Mouse (Mus musculus) lung, embryonic 14.5 days (tissue): ENCODE data around the gene Agbl4. TPM values are rescaled to one million over a fixed set of nuclear protein-coding genes. Genes with fewer than 3 reads are reported as not detected.

Experiments
- ATAC-seq: fragments of 200-750 bp; cut with Nextera tagmentation; 2 replicates; pipeline ENCODE4 v1.8.0; 2017; ENCODE audit warnings: mild to moderate bottlenecking, moderate TSS enrichment, moderate library complexity; ENCODE audit not compliant: insufficient read depth
- DNase-seq: peaks from one replicate; pipeline ENCODE4 v3.0.0-alpha.2; 2015
- H3K27ac ChIP-seq: fragments of 300-500 bp; sonication (generic); 2 replicates; pipeline ENCODE4 v1.5.1; 2014; ENCODE audit warnings: low read depth, mild to moderate bottlenecking, moderate library complexity
- H3K27me3 ChIP-seq: fragments of 300-500 bp; sonication (generic); 2 replicates; pipeline ENCODE4 v1.6.1; 2014; ENCODE audit warnings: low read length, control low read depth; ENCODE audit not compliant: insufficient read depth
- H3K36me3 ChIP-seq: fragments of 300-500 bp; sonication (generic); 2 replicates; pipeline ENCODE4 v1.6.1; 2014; ENCODE audit warnings: control low read depth; ENCODE audit not compliant: insufficient read depth
- H3K4me1 ChIP-seq: fragments of 300-500 bp; sonication (generic); 2 replicates; pipeline ENCODE4 v1.6.1; 2014; ENCODE audit warnings: antibody characterized with exemption, control low read depth; ENCODE audit not compliant: insufficient read depth
- H3K4me2 ChIP-seq: fragments of 300-500 bp; sonication (generic); 2 replicates; pipeline ENCODE4 v1.6.1; 2014; ENCODE audit warnings: mild to moderate bottlenecking
- H3K4me3 ChIP-seq: fragments of 300-500 bp; sonication (generic); 2 replicates; pipeline ENCODE4 v1.5.1; 2014; ENCODE audit warnings: low read depth, low read length
- H3K9ac ChIP-seq: fragments of 300-500 bp; sonication (generic); 2 replicates; pipeline ENCODE4 v1.6.1; 2014
- H3K9me3 ChIP-seq: fragments of 300-500 bp; sonication (generic); 2 replicates; pipeline ENCODE4 v1.6.1; 2016; ENCODE audit warnings: low read depth, low read length, control low read depth
- CTCF ChIP-seq: IDR thresholded peaks from 2 replicates; pipeline ENCODE4 v1.5.1; 2016; ENCODE audit warnings: antibody characterized with exemption, low read depth
- WGBS: fragments of 180-500 bp; shearing (Covaris S2); extraction: QIAGEN DNeasy Blood & Tissue Kit; methylation state at CpG from one replicate; pipeline ENCODE4 v1.1.7; 2014; 5-methylcytosine and 5-hydroxymethylcytosine counted together
- polyA plus RNA-seq: library from polyadenylated mRNA; unstranded; fragments of >200 nt; fragmentation: Nextera tagmentation; extraction: Ambion mirVana; gene quantifications from 2 replicates; pipeline ENCODE4 v1.2.1, GENCODE M21; 2014

Agbl4 gene
- polyA plus RNA-seq, 1 experiment from 2014 or later: 0.34 TPM

DNA sequence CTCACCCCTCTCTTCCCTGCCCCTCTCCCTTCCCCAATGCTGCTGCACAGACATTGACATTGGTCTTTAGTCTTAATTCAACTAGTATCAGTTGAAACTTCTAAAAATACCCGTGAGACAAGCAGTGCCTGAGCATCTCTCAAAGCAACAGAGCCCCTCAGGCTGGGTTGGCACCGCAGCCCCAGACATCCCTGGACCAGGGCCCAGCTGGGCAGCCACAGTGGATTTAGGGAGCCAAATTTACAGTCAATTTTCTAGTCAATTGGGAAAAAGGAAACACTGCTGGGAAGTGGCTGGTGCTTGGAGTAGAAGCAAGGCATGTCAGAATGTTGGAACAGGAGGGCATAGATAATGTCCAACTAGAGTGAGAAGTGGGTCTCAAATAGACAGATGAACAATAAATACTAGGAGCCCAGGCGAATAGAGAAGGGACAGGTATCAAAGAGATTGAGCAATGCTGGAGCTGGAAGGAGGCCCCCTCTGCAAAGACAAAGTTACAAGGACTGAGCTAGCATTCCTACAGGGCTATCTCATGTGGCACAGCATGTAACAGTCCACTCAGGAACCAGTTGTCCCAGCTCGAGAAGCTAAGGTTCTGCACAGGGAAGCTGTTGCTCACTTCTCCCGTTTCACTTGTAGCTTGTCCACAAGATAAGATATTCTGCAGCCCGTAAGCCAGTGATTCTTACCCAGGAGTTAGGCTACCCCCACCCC lies 1247.8 kb downstream of the Agbl4 start:
- Histone ChIP-seq H3K4me3 (no peak overlapping the region), H3K4me2 (no peak overlapping the region), H3K9ac (no peak overlapping the region), H3K36me3 (no peaks in the 10 kb centered on the region), H3K4me1 (no peaks in the 10 kb centered on the region), H3K27me3 (no peaks in the 10 kb centered on the region), H3K27ac (no peak overlapping the region), H3K9me3 (no peaks in the 10 kb centered on the region)
- no peak for DNase-seq
- WGBS: 56% methylated on average over 6 of the region's 6 CpGs
- ATAC-seq: no peak
- TF ChIP-seq CTCF: no peak

DNA sequence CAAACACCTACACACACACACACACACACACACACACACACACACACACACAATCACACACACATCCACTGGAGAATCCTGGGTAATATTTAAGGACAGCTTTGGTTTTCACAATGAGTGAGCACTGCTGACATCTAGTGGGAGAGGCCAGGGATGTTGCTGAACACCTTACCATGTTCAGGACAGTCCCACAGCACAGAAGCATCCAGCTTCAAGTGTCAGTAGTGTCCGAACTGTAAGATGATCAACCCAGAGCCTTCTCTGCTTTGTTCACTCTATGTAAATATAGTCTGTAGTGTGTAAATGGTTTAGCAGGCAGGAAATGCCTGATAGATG lies 1248.3 kb downstream of the Agbl4 start:
- 44% methylated on average over 1 of the region's 1 CpGs for WGBS
- no peak overlapping the region for H3K4me3 ChIP-seq
- ATAC-seq (peak; percentile 60; the same call in 1 of the 2 replicates), DNase-seq (peak; percentile 66)
- H3K4me2 ChIP-seq: no peak overlapping the region
- TF ChIP-seq CTCF: peak; percentile 65
- no peaks in the 10 kb centered on the region for H3K4me1 ChIP-seq
- H3K27me3 ChIP-seq: no peaks in the 10 kb centered on the region
- no peak overlapping the region for H3K9ac ChIP-seq
- no peaks in the 10 kb centered on the region for H3K36me3 ChIP-seq
- H3K27ac ChIP-seq: no peak overlapping the region
- no peaks in the 10 kb centered on the region for H3K9me3 ChIP-seq

DNA sequence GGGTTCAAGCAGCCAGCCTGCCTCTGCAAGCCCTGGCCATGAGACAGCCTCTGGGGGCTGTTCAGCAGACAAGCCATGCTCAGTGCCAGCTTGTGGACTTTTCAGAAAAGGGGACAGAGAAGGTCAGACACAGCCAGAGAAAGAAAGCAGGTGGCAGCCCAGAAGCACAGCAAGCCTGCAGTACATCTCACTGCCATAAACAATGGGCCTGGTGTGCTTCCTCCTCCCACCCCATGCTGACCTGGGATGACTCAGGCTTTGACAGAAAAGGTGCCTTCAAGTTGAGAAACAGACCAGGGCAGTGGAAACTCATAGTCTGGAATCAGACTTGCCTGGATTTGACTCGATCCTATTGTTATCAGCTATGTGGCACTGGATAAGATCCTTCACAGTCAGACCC lies 1256.0 kb downstream of the Agbl4 start:
- Histone ChIP-seq H3K27me3 (no peaks in the 10 kb centered on the region), H3K9me3 (no peaks in the 10 kb centered on the region), H3K4me1 (no peaks in the 10 kb centered on the region), H3K36me3 (no peaks in the 10 kb centered on the region), H3K9ac (no peak overlapping the region), H3K4me3 (no peak overlapping the region), H3K27ac (no peak overlapping the region), H3K4me2 (no peak overlapping the region)
- 52% methylated on average over 1 of the region's 1 CpGs for WGBS
- no peak for DNase-seq
- TF ChIP-seq CTCF: no peak
- ATAC-seq: no peak

DNA sequence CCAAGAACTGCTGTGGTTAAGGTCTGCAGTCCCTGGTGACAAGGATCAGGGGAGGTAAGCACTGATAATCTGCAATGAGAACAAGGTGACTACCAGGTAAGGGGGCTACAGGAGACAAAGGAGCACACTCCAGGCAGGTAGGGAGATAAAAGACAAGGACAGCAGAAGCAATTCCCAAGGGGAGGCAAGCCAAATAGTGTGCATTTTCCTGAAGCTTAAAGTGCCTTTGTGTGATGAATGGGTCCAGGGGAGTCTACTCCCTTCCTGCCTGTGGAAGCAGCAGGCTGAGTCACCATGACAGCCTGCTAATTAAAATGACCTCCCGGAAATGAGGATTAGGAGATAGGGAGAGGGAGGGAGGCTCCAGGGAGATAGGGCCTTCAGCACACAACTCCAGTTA lies 1266.3 kb downstream of the Agbl4 start:
- TF ChIP-seq CTCF: no peak
- H3K27ac ChIP-seq: peak overlapping the region; percentile 73

DNA sequence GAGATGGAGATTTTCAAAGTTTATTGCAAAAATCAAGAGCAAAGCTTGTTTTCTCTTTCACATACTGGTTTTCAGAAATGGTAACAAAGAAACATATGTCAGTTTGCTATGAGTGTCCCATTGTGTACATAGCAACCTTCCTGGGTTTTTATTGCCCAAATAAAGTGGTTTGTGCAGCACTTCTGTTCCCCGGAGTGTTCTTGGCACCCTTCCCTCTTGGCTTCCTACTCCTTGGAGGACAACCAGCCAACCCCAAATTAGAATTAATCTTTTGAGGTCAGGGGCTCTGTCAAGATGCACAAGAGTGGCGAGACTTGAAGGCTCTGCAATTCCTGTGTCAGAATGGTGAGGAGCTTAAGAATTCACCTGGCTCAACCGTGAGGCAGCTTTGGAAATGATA lies 1266.7 kb downstream of the Agbl4 start:
- ATAC-seq (peak; percentile 80), DNase-seq (peak; percentile 81)
- Histone ChIP-seq H3K9ac (no peak overlapping the region), H3K4me1 (peaks cover 15% of the 10 kb centered on the region), H3K4me2 (peak overlapping the region; percentile 7; the same call in 1 of the 2 replicates), H3K9me3 (no peaks in the 10 kb centered on the region), H3K4me3 (no peak overlapping the region), H3K27ac (peak overlapping the region; percentile 73), H3K27me3 (no peaks in the 10 kb centered on the region), H3K36me3 (no peaks in the 10 kb centered on the region)
- no peak for TF ChIP-seq CTCF
- 10% methylated on average over 3 of the region's 3 CpGs for WGBS

More for the DNA sequence above, 1266.3 kb downstream of the Agbl4 start:
- no peak overlapping the region for H3K4me3 ChIP-seq
- 0% methylated on average over 1 of the region's 1 CpGs for WGBS
- H3K36me3 ChIP-seq: no peaks in the 10 kb centered on the region
- H3K27me3 ChIP-seq: no peaks in the 10 kb centered on the region
- no peak overlapping the region; the same call in 1 of the 2 replicates for H3K4me2 ChIP-seq
- ATAC-seq (peak; percentile 85), DNase-seq (peak; percentile 62)
- peaks cover 15% of the 10 kb centered on the region for H3K4me1 ChIP-seq
- no peaks in the 10 kb centered on the region for H3K9me3 ChIP-seq
- H3K9ac ChIP-seq: no peak overlapping the region

DNA sequence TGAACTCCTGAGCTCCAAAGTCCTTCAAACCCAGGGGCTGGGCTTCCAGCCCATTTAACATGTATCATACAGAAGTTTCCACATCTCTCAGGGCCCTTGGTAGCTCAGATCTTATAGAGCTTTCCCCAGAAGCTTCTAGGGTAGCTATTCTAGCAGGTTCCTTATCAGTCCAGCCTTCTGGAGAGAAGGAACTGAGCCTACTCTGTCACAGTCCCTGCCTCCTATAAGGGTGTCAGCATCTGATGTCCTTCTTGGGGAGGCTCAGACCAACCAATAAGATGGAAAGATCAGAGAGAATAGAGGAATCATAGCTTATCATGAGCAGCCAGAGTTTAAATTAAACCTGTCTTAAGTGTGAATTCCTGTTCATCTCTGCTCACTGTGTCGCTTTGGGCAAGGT lies 1269.3 kb downstream of the Agbl4 start:
- Histone ChIP-seq H3K9me3 (no peaks in the 10 kb centered on the region), H3K9ac (no peak overlapping the region), H3K4me1 (peaks cover 15% of the 10 kb centered on the region), H3K4me2 (no peak overlapping the region), H3K27me3 (no peaks in the 10 kb centered on the region), H3K4me3 (no peak overlapping the region), H3K27ac (no peak overlapping the region), H3K36me3 (no peaks in the 10 kb centered on the region)
- ATAC-seq (no peak), DNase-seq (no peak)
- 63% methylated on average over 1 of the region's 1 CpGs for WGBS
- TF ChIP-seq CTCF: no peak

DNA sequence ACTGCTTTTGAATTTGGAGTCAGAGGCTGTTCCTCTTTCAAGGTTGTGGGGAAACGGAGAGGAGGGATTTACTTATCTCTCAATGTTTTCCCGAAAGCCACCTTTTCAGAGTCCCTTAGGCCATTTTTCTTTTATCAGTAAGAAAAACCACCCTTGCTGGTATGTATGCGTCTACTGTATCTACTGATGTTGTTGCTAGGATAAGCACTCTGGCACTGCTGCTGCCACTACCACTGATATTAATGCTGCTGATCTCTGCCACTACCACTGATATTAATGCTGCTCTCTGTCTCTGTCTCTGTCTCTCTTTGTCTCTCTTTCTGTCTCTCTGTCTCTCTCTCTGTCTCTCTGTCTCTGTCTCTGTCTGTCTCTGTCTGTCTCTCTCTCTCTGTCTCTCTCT lies 1271.9 kb downstream of the Agbl4 start:
- Histone ChIP-seq H3K4me1 (peaks cover 2% of the 10 kb centered on the region), H3K9ac (no peak overlapping the region), H3K36me3 (no peaks in the 10 kb centered on the region), H3K4me3 (no peak overlapping the region), H3K9me3 (no peaks in the 10 kb centered on the region), H3K27ac (no peak overlapping the region), H3K4me2 (no peak overlapping the region), H3K27me3 (no peaks in the 10 kb centered on the region)
- TF ChIP-seq CTCF: no peak
- DNase-seq (no peak), ATAC-seq (no peak)
- 70% methylated on average over 3 of the region's 3 CpGs for WGBS
